Mouse (Mus musculus) liver, postnatal 0 days (tissue): ENCODE results near the gene Pou5f1. TPM values are rescaled to one million over a fixed set of nuclear protein-coding genes. Genes with fewer than 3 reads are reported as not detected.

Experiments
- ATAC-seq: fragments of 200-750 bp; cut with Nextera tagmentation; 2 replicates; pipeline ENCODE4 v1.8.0; 2017; ENCODE audit warnings: mild to moderate bottlenecking, moderate library complexity
- DNase-seq: peaks from one replicate; pipeline ENCODE4 v3.0.0-alpha.2; 2016
- H3K27ac ChIP-seq: fragments of 300-500 bp; sonication (generic); 2 replicates; pipeline ENCODE4 v1.5.1; 2014; ENCODE audit warnings: antibody characterized with exemption, moderate library complexity, mild to moderate bottlenecking, low read depth
- H3K27me3 ChIP-seq: fragments of 300-500 bp; sonication (generic); 2 replicates; pipeline ENCODE4 v1.6.1; 2014; ENCODE audit warnings: low read length, control low read depth, mixed read lengths; ENCODE audit not compliant: insufficient read depth
- H3K36me3 ChIP-seq: fragments of 300-500 bp; sonication (generic); replicated peaks from 2 replicates; pipeline ENCODE4 v1.6.1; 2014; ENCODE audit warnings: mild to moderate bottlenecking, control low read depth, low read length, moderate library complexity, mixed read lengths; ENCODE audit not compliant: insufficient read depth
- H3K4me1 ChIP-seq: fragments of 300-500 bp; sonication (generic); 2 replicates; pipeline ENCODE4 v1.6.1; 2014; ENCODE audit warnings: antibody characterized with exemption, mild to moderate bottlenecking, control low read depth; ENCODE audit not compliant: insufficient read depth
- H3K4me2 ChIP-seq: fragments of 300-500 bp; sonication (generic); 2 replicates; pipeline ENCODE4 v1.6.1; 2014; ENCODE audit warnings: low read depth, mild to moderate bottlenecking, low read length, moderate library complexity, mixed read lengths
- H3K4me3 ChIP-seq: fragments of 300-500 bp; sonication (generic); 2 replicates; pipeline ENCODE4 v1.5.1; 2014; ENCODE audit warnings: low read depth, low read length
- H3K9ac ChIP-seq: fragments of 300-500 bp; sonication (generic); replicated peaks from 2 replicates; pipeline ENCODE4 v1.6.1; 2014; ENCODE audit warnings: mild to moderate bottlenecking, moderate library complexity
- H3K9me3 ChIP-seq: fragments of 300-500 bp; sonication (generic); 2 replicates; pipeline ENCODE4 v1.6.1; 2016; ENCODE audit warnings: mild to moderate bottlenecking, control low read depth, low read length, mixed read lengths
- CTCF ChIP-seq: sonication (generic); IDR thresholded peaks from 2 replicates; pipeline ENCODE4 v1.5.1; 2016; ENCODE audit warnings: antibody characterized with exemption, low read depth
- EP300 ChIP-seq: IDR thresholded peaks from 2 replicates; pipeline ENCODE4 v1.6.1; 2016; ENCODE audit warnings: antibody characterized with exemption, low read depth, mild to moderate bottlenecking
- WGBS: fragments of 180-500 bp; shearing (Covaris S2); extraction: QIAGEN DNeasy Blood & Tissue Kit; methylation state at CpG from one replicate; pipeline ENCODE4 v1.1.7; 2014; ENCODE audit not compliant: insufficient replicate concordance; 5-methylcytosine and 5-hydroxymethylcytosine counted together
- polyA plus RNA-seq: library from polyadenylated mRNA; unstranded; fragments of >200 nt; fragmentation: Nextera tagmentation; extraction: Ambion mirVana; gene quantifications from 2 replicates; pipeline ENCODE4 v1.2.1, GENCODE M21; 2015

Gene Pou5f1
- polyA plus RNA-seq, 1 experiment from 2014 or later: not detected

GRCm38 (mm10) chr17:35557351-35557750, 51.5 kb downstream of the Pou5f1 start:
- TF ChIP-seq CTCF: no peak
- TF ChIP-seq EP300: no peak
- H3K4me2 ChIP-seq: no peak overlapping the region
- H3K27me3 ChIP-seq: no peaks in the 10 kb centered on the region
- H3K27ac ChIP-seq: no peak overlapping the region
- DNase-seq: no peak
- H3K4me1 ChIP-seq: no peaks in the 10 kb centered on the region
- H3K4me3 ChIP-seq: no peak overlapping the region
- no peaks in the 10 kb centered on the region for H3K36me3 ChIP-seq
- H3K9me3 ChIP-seq: no peaks in the 10 kb centered on the region
- ATAC-seq: no peak; the same call in 1 of the 2 replicates
- no peak overlapping the region for H3K9ac ChIP-seq
- 66% methylated on average over 9 of the region's 9 CpGs for WGBS

GRCm38 (mm10) chr17:35558216-35558615, 52.4 kb downstream of the Pou5f1 start:
- no peaks in the 10 kb centered on the region for H3K9me3 ChIP-seq
- ATAC-seq: no peak
- H3K27ac ChIP-seq: no peak overlapping the region
- H3K36me3 ChIP-seq: no peaks in the 10 kb centered on the region
- no peak for TF ChIP-seq CTCF
- TF ChIP-seq EP300: no peak
- H3K4me3 ChIP-seq: no peak overlapping the region
- H3K27me3 ChIP-seq: no peaks in the 10 kb centered on the region
- no peak for DNase-seq
- no peaks in the 10 kb centered on the region for H3K4me1 ChIP-seq
- no peak overlapping the region for H3K4me2 ChIP-seq
- no peak overlapping the region for H3K9ac ChIP-seq
- 45% methylated on average over 8 of the region's 8 CpGs for WGBS

Other genes starting within 250 kb of the Pou5f1 start
- 256 and 291 TPM in 2 replicates for gene H2-D1, start 243.3 kb upstream of the Pou5f1 start, polyA plus RNA-seq
- 0.07 and 0.17 TPM in 2 replicates for gene H2-Q1, start 185.6 kb upstream of the Pou5f1 start, polyA plus RNA-seq
- 4.9 and 5.3 TPM in 2 replicates for gene H2-Q2, start 163.8 kb upstream of the Pou5f1 start, polyA plus RNA-seq
- 4.1 and 5.6 TPM in 2 replicates for gene H2-Q4, start 126.4 kb upstream of the Pou5f1 start, polyA plus RNA-seq
- gene H2-Q6, start 81.2 kb upstream of the Pou5f1 start, polyA plus RNA-seq: 3.7 TPM in 2 replicates
- gene H2-Q7, start 66.9 kb upstream of the Pou5f1 start, polyA plus RNA-seq: 7.5 and 7.9 TPM in 2 replicates
- 621 and 683 TPM in 2 replicates for gene H2-Q10, start 35.9 kb upstream of the Pou5f1 start, polyA plus RNA-seq
- gene Tcf19, start 10.8 kb downstream of the Pou5f1 start, polyA plus RNA-seq: 19.6 and 20.6 TPM in 2 replicates
- gene Cchcr1, start 11.1 kb downstream of the Pou5f1 start, polyA plus RNA-seq: 3.0 and 3.5 TPM in 2 replicates
- 0.13 TPM in 1 of 2 replicates, not detected in the other for gene Psors1c2, start 27.2 kb downstream of the Pou5f1 start, polyA plus RNA-seq
- not detected in 2 replicates for gene Cdsn, start 46.1 kb downstream of the Pou5f1 start, polyA plus RNA-seq
- gene 2300002M23Rik, start 61.4 kb downstream of the Pou5f1 start, polyA plus RNA-seq: not detected in 2 replicates
- not detected in 2 replicates for gene Sfta2, start 95.5 kb downstream of the Pou5f1 start, polyA plus RNA-seq
- not detected in 2 replicates for gene Gm9573, start 120.6 kb downstream of the Pou5f1 start, polyA plus RNA-seq
- not detected in 2 replicates for gene Mucl3, start 137.7 kb downstream of the Pou5f1 start, polyA plus RNA-seq
- gene Vars2, start 161.6 kb downstream of the Pou5f1 start, polyA plus RNA-seq: 4.6 and 5.0 TPM in 2 replicates
- 14.1 and 15.2 TPM in 2 replicates for gene Gtf2h4, start 167.7 kb downstream of the Pou5f1 start, polyA plus RNA-seq
- gene Ddr1, start 198.6 kb downstream of the Pou5f1 start, polyA plus RNA-seq: 2.2 and 2.3 TPM in 2 replicates